ENCODE assay signal across 25 mouse cellular contexts in the genomic region with DNA sequence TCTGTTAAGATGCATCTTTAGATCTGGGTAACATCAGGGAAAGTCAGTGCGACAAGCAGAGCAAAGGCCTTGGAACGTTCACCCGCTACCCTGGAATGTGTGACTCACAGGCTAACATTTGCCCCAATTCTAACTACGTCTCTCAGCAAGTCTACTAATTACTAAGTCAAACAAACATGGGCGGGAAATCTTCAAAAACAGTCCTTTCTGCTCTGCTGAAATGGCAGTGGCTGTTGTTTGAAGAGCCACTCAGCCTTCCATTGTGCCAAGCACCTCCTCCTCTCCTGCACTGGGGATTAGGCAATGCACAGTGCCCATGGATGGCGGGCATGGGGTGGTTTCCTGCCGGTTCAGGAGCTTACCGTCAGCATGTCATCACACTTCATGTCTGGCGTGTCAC.
A peak's percentile ranks its signal among the peaks of the same experiment; 100 is the strongest.
DNase-seq lines count a peak whose midpoint lies in the region; TF ChIP-seq lines count a peak whose summit lies in the region.
"Had no signal": no experiment of that assay in that cellular context is flagged by ENCODE, and none has a peak within 500 bp of the region (broad histone marks: within the 10 kb centered on the region; RNA-seq: fewer than 3 reads in every experiment).

No protein-coding gene starts in this region.

- TF ChIP-seq POLR2A in thymus, adult 2 months (IDR thresholded peaks at IDR 0.05; ENCODE audit: control insufficient read depth, extremely low read depth, insufficient read depth, low read length, poor library complexity), result no peak

- H3K36me3 ChIP-seq in thymus, adult 2 months (ENCODE audit: control insufficient read depth, insufficient read depth, low read length), result no peaks in the 10 kb centered on the region
- H3K36me3 ChIP-seq: embryonic facial prominence, embryonic 13.5 days; lung, embryonic 15.5 days; neural tube, embryonic 12.5 days had no signal

- no peak for TF ChIP-seq CTCF in thymus, adult 2 months (IDR thresholded peaks at IDR 0.05; ENCODE audit: borderline replicate concordance, control insufficient read depth, extremely low read depth, insufficient read depth, low read length, poor library complexity)

- WGBS in thymus, adult 2 months, result 91% methylated on average over 9 of the region's 9 CpGs

- DNase-seq in adrenal gland, adult 8-10 months, result peak; percentile 10
- no peak for DNase-seq in adrenal gland, adult 18-20 months (ENCODE audit: low spot score in 2 of 2)
- peak; percentile 18 for DNase-seq in urinary bladder, postnatal 14 days (ENCODE audit: low spot score)
- DNase-seq in urinary bladder, postnatal 4 days (ENCODE audit: low spot score in 2 of 2), result no peak
- DNase-seq in brain, adult 2 months (ENCODE audit: low read depth, low spot score), result peak; percentile 66
- no peak for DNase-seq in kidney, postnatal 25 days
- DNase-seq in thymus, adult 2 months, result no peak
- DNase-seq: cerebellum, adult 18-20 months; cerebellum, postnatal 10 days; gastrocnemius, adult 2 months; gastrocnemius, postnatal 36 days; heart, adult 18-20 months; heart, postnatal 4 days; kidney, adult 11 months; kidney, postnatal 14 days; liver; midbrain, embryonic 14.5 days; thymus, postnatal 14 days had no signal

- no peaks in the 10 kb centered on the region for H3K27me3 ChIP-seq in thymus, adult 2 months (ENCODE audit: control insufficient read depth, insufficient read depth, low read length)
- H3K27me3 ChIP-seq: embryonic facial prominence, embryonic 13.5 days; lung, embryonic 15.5 days; neural tube, embryonic 12.5 days had no signal

- no peaks in the 10 kb centered on the region for H3K4me1 ChIP-seq in thymus, adult 2 months (replicated peaks; ENCODE audit: control insufficient read depth, insufficient read depth, low read length)
- H3K4me1 ChIP-seq: embryonic facial prominence, embryonic 13.5 days; lung, embryonic 15.5 days; neural tube, embryonic 12.5 days had no signal

- no peak overlapping the region for H3K4me3 ChIP-seq in thymus, adult 2 months (ENCODE audit: control insufficient read depth, insufficient read depth, low read length)
- H3K4me3 ChIP-seq: embryonic facial prominence, embryonic 13.5 days; erythroblast, embryonic 14.5 days; gastrocnemius, adult 2 months; lung, embryonic 15.5 days; myocyte; neural tube, embryonic 12.5 days had no signal

- no peak overlapping the region for H3K27ac ChIP-seq in thymus, adult 2 months (ENCODE audit: control insufficient read depth, insufficient read depth, low read length)
- H3K27ac ChIP-seq: embryonic facial prominence, embryonic 13.5 days; gastrocnemius, adult 2 months; hindbrain, embryonic 14.5 days; liver, embryonic 14.5 days; lung, embryonic 15.5 days; neural tube, embryonic 12.5 days had no signal

Comparison
In these comparisons a context has a peak if more than half of its experiments do, and no peak if none do; other contexts are left out.
1. DNase-seq: peak in adrenal gland, adult 8-10 months (single experiment), urinary bladder, postnatal 14 days (single experiment) and brain, adult 2 months (single experiment); none in adrenal gland, adult 18-20 months (0 of 2), urinary bladder, postnatal 4 days (0 of 2), kidney, postnatal 25 days (0 of 2) and thymus, adult 2 months (single experiment).